Mouse (Mus musculus): ENCODE data around the gene Gm27021. TPM values are rescaled to one million over a fixed set of nuclear protein-coding genes. Genes with fewer than 3 reads are reported as not detected.

Gene Gm27021
- total and polyA plus RNA-seq, 3 experiments = 0.21 to 0.54 TPM; not detected in 1

DNA sequence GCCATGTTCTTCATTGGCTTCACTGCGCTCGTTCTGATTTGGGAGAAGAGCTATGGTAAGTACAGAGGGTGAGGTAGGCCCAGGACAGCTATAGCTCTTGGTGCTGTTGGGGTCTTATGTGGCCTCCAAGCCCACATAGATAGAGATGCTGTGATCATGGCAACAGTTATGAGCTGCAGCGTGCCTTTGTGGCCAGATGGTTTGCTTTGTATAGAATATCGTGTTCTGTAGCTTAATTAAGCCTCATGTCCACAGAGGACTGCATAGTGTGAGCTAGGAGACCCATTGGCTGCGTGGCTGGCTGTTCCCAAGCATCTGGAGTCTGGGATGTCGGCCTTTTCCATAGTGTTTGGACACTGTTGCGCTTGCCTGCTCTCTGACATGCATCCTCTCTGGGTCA is 5.4 kb upstream of the Gm27021 start:
- no peaks in the 10 kb centered on the region for H3K9me3 ChIP-seq (replicated peaks; ENCODE audit: insufficient read depth, low read length)
- no peak overlapping the region for H3K4me3 ChIP-seq (ENCODE audit: control insufficient read depth in 1 of 2, insufficient read depth in 1 of 2, low read depth in 2 of 2, low read length in 2 of 2)
- peaks cover 24% of the 10 kb centered on the region for H3K79me2 ChIP-seq (ENCODE audit: control insufficient read depth, insufficient read depth, low read length, poor library complexity)
- H3K4me1 ChIP-seq (ENCODE audit: control insufficient read depth in 1 of 2, insufficient read depth in 2 of 2, low read length in 2 of 2) = no peaks in the 10 kb centered on the region
- no peak for DNase-seq (ENCODE audit: low read depth, low spot score)
- no peak overlapping the region for H3K27ac ChIP-seq (ENCODE audit: control insufficient read depth, low read depth, low read length)
- no peaks in the 10 kb centered on the region for H3K27me3 ChIP-seq (ENCODE audit: control insufficient read depth in 1 of 2, insufficient read depth in 2 of 2, low read length in 2 of 2)
- TF ChIP-seq POLR2AphosphoS2 (IDR thresholded peaks at IDR 0.05; ENCODE audit: low read length) (no peak), ELF1 (IDR thresholded peaks at IDR 0.05; ENCODE audit: low read depth, low read length) (no peak), SMC3 (IDR thresholded peaks at IDR 0.05; ENCODE audit: low read depth, low read length) (no peak), MAFK (IDR thresholded peaks at IDR 0.05; ENCODE audit: borderline replicate concordance, low read depth, low read length) (no peak), GABPA (IDR thresholded peaks at IDR 0.05; ENCODE audit: low read depth, low read length) (no peak), RCOR1 (IDR thresholded peaks at IDR 0.05; ENCODE audit: low read depth, low read length) (no peak), TAL1 (IDR thresholded peaks at IDR 0.05; ENCODE audit: low read length) (no peak), EP300 (IDR thresholded peaks at IDR 0.05; ENCODE audit: low read depth in 1 of 2, low read length in 2 of 2) (no peak), ZNF384 (IDR thresholded peaks at IDR 0.05; ENCODE audit: low read depth, low read length) (no peak), POLR2AphosphoS5 (IDR thresholded peaks at IDR 0.05; ENCODE audit: borderline replicate concordance, low read depth, low read length) (no peak), POLR2A (IDR thresholded peaks at IDR 0.05; ENCODE audit: control insufficient read depth in 1 of 2, insufficient read depth in 1 of 2, low read depth in 1 of 2, low read length in 2 of 2, poor library complexity in 1 of 2) (no peak), ZKSCAN1 (IDR thresholded peaks at IDR 0.05; ENCODE audit: low read depth, low read length) (no peak), KAT2A (conservative IDR thresholded peaks at IDR 0.05; ENCODE audit: low read depth, low read length) (no peak), TBP (IDR thresholded peaks at IDR 0.05; ENCODE audit: low read depth, low read length) (no peak), NRF1 (IDR thresholded peaks at IDR 0.05; ENCODE audit: insufficient read depth, low read depth, low read length, poor library complexity, severe bottlenecking) (no peak), CHD2 (IDR thresholded peaks at IDR 0.05; ENCODE audit: low read length) (no peak), BHLHE40 (IDR thresholded peaks at IDR 0.05; ENCODE audit: borderline replicate concordance, low read depth, low read length) (no peak)
- peaks cover 6 to 11% of the 10 kb centered on the region in 2 experiments for H3K36me3 ChIP-seq (ENCODE audit: control insufficient read depth in 1 of 2, insufficient read depth in 2 of 2, low read length in 2 of 2)
- no peak overlapping the region for H3K9ac ChIP-seq (ENCODE audit: control insufficient read depth, low read depth, low read length, poor library complexity, severe bottlenecking)

DNA sequence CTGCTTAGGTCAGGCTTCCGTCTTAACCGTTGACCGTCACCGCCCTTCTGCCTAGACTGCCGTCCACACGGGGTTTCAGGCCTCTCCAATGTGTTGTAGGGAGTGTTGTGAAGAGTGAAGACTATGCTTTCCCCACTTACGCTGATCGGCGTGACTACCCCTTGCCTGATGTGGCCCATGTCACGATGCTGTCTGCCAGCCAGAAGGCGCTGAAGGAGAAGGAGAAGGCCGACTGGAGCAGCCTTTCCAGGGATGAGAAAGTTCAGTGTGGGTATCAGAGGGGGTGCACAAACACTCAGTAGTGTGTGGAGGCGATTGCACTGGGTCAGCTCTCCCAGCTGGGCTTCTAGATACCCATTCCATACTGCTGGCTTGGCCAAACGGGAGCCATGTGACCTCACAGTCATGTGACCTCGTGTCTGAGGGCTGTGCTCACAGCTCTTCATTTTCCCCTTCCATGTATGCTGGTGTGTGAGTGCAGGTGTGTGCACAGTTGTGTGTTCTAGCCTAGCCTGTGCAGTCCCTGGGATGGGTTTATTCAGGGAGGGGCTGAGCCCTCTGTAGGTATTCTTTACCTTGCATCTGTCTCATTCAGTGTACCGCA is 4.8 kb upstream of the Gm27021 start:
- H3K4me1 ChIP-seq (ENCODE audit: control insufficient read depth in 1 of 2, insufficient read depth in 2 of 2, low read length in 2 of 2) = no peaks in the 10 kb centered on the region
- H3K27ac ChIP-seq (ENCODE audit: control insufficient read depth, low read depth, low read length) = no peak overlapping the region
- H3K9ac ChIP-seq (ENCODE audit: control insufficient read depth, low read depth, low read length, poor library complexity, severe bottlenecking) = no peak overlapping the region
- H3K27me3 ChIP-seq (ENCODE audit: control insufficient read depth in 1 of 2, insufficient read depth in 2 of 2, low read length in 2 of 2) = no peaks in the 10 kb centered on the region
- H3K9me3 ChIP-seq (replicated peaks; ENCODE audit: insufficient read depth, low read length) = no peaks in the 10 kb centered on the region
- no peak overlapping the region for H3K4me3 ChIP-seq (ENCODE audit: control insufficient read depth in 1 of 2, insufficient read depth in 1 of 2, low read depth in 2 of 2, low read length in 2 of 2)
- no peak for DNase-seq (ENCODE audit: low read depth, low spot score)
- peaks cover 6 to 11% of the 10 kb centered on the region in 2 experiments for H3K36me3 ChIP-seq (ENCODE audit: control insufficient read depth in 1 of 2, insufficient read depth in 2 of 2, low read length in 2 of 2)
- H3K79me2 ChIP-seq (ENCODE audit: control insufficient read depth, insufficient read depth, low read length, poor library complexity) = peaks cover 27% of the 10 kb centered on the region
- TF ChIP-seq GATA1 (IDR thresholded peaks at IDR 0.05; ENCODE audit: low read depth, low read length) = no peak
- TF ChIP-seq JUND (IDR thresholded peaks at IDR 0.05; ENCODE audit: low read depth, low read length) = no peak
- no peak for TF ChIP-seq HCFC1 (IDR thresholded peaks at IDR 0.05; ENCODE audit: low read depth, low read length)
- TF ChIP-seq NELFE (IDR thresholded peaks at IDR 0.05; ENCODE audit: low read depth, low read length) = no peak
- TF ChIP-seq ZKSCAN1 (IDR thresholded peaks at IDR 0.05; ENCODE audit: low read depth, low read length) = no peak
- no peak for TF ChIP-seq CHD1 (IDR thresholded peaks at IDR 0.05; ENCODE audit: low read depth, low read length)
- peak; percentile 75 for TF ChIP-seq USF1 (IDR thresholded peaks at IDR 0.05; ENCODE audit: low read depth, low read length)
- no peak for TF ChIP-seq SIN3A (IDR thresholded peaks at IDR 0.05; ENCODE audit: low read length)
- TF ChIP-seq KAT2A (conservative IDR thresholded peaks at IDR 0.05; ENCODE audit: low read depth, low read length) = no peak
- TF ChIP-seq USF2 (IDR thresholded peaks at IDR 0.05; ENCODE audit: borderline replicate concordance in 1 of 2, insufficient read depth in 1 of 2, low read depth in 1 of 2, low read length in 2 of 2) = 0 out of 4 replicates have a peak, but pooled peaks of 1 of the 2 experiments have one; percentile 39
- TF ChIP-seq MXI1 (IDR thresholded peaks at IDR 0.05; ENCODE audit: low read depth, low read length) = no peak
- no peak for TF ChIP-seq RCOR1 (IDR thresholded peaks at IDR 0.05; ENCODE audit: low read depth, low read length)
- TF ChIP-seq ELF1 (IDR thresholded peaks at IDR 0.05; ENCODE audit: low read depth, low read length) = no peak
- no peak for TF ChIP-seq UBTF (IDR thresholded peaks at IDR 0.05; ENCODE audit: borderline replicate concordance, insufficient read depth, low read depth, low read length)
- TF ChIP-seq MAZ (IDR thresholded peaks at IDR 0.05; ENCODE audit: low read depth, low read length) = no peak
- TF ChIP-seq SMC3 (IDR thresholded peaks at IDR 0.05; ENCODE audit: low read depth, low read length) = no peak
- no peak for TF ChIP-seq CHD2 (IDR thresholded peaks at IDR 0.05; ENCODE audit: low read length)
- no peak for TF ChIP-seq ETS1 (IDR thresholded peaks at IDR 0.05; ENCODE audit: low read depth, low read length)
- no peak for TF ChIP-seq ZC3H11A (IDR thresholded peaks at IDR 0.05; ENCODE audit: low read depth, low read length)
- no peak for TF ChIP-seq POLR2AphosphoS2 (IDR thresholded peaks at IDR 0.05; ENCODE audit: low read length)
- no peak for TF ChIP-seq POLR2A (IDR thresholded peaks at IDR 0.05; ENCODE audit: control insufficient read depth in 1 of 2, insufficient read depth in 1 of 2, low read depth in 1 of 2, low read length in 2 of 2, poor library complexity in 1 of 2)

Data from MEL (cell line).